ENCODE assay signal across 22 mouse cellular contexts in genomic region chr10:97475460-97475859, GRCm38 (mm10).
"Had no signal": no experiment of that assay in that cellular context is flagged by ENCODE, and none has a peak within 500 bp of the region (broad histone marks: within the 10 kb centered on the region; RNA-seq: fewer than 3 reads in every experiment).

No protein-coding gene starts in this region.

- DNase-seq: kidney, adult 8-10 months; kidney, postnatal 14 days; kidney, postnatal 4 days; left cerebral cortex, postnatal 4 days; liver, postnatal 0 days; lung, postnatal 10 days; lung, postnatal 36 days; midbrain, embryonic 14.5 days; right cerebral cortex, adult 18-20 months; right cerebral cortex, postnatal 14 days; right cerebral cortex, postnatal 4 days; spleen, adult 18-20 months; thymus, postnatal 25 days had no signal

- H3K4me1 ChIP-seq: neural tube, embryonic 15.5 days had no signal

- ATAC-seq: liver, postnatal 0 days had no signal

- H3K4me2 ChIP-seq: limb, embryonic 12.5 days; limb, embryonic 15.5 days; liver, embryonic 11.5 days; lung, embryonic 15.5 days; midbrain, embryonic 11.5 days; neural tube, embryonic 12.5 days; neural tube, embryonic 15.5 days; stomach, embryonic 15.5 days had no signal

- H3K9me3 ChIP-seq: limb, embryonic 12.5 days; limb, embryonic 15.5 days; lung, embryonic 15.5 days; neural tube, embryonic 12.5 days; neural tube, embryonic 15.5 days; stomach, embryonic 15.5 days had no signal

- H3K4me3 ChIP-seq: limb, embryonic 12.5 days; limb, embryonic 15.5 days; lung, embryonic 15.5 days; neural tube, embryonic 12.5 days; neural tube, embryonic 15.5 days; stomach, embryonic 15.5 days had no signal

- H3K27ac ChIP-seq: limb, embryonic 12.5 days; limb, embryonic 15.5 days; liver, embryonic 14.5 days; lung, embryonic 15.5 days; neural tube, embryonic 12.5 days; neural tube, embryonic 15.5 days; stomach, embryonic 15.5 days had no signal

- H3K9ac ChIP-seq: limb, embryonic 12.5 days; limb, embryonic 15.5 days; liver, embryonic 14.5 days; liver, postnatal 0 days; lung, embryonic 15.5 days; neural tube, embryonic 12.5 days; neural tube, embryonic 15.5 days; stomach, embryonic 15.5 days had no signal

- H3K36me3 ChIP-seq: limb, embryonic 12.5 days; limb, embryonic 15.5 days; lung, embryonic 15.5 days; neural tube, embryonic 12.5 days; neural tube, embryonic 15.5 days; stomach, embryonic 15.5 days had no signal

- H3K27me3 ChIP-seq: limb, embryonic 12.5 days; limb, embryonic 15.5 days; lung, embryonic 15.5 days; neural tube, embryonic 12.5 days; neural tube, embryonic 15.5 days; stomach, embryonic 15.5 days had no signal
